Mouse (Mus musculus) liver, adult 2 months (tissue): ENCODE measurements around the gene She. TPM values are rescaled to one million over a fixed set of nuclear protein-coding genes. Genes with fewer than 3 reads are reported as not detected.

Source experiments
- DNase-seq: peaks from one replicate; pipeline ENCODE4 v3.0.0-alpha.2; 2011; ENCODE audit warnings: low read depth, low spot score; ENCODE audit errors: extremely low read depth
- H3K27ac ChIP-seq: fragments of 200-500 bp; replicated peaks from 2 replicates; pipeline ENCODE4 v1.5.1; 2012; ENCODE audit warnings: low read depth, mild to moderate bottlenecking, control low read depth, inconsistent platforms, low read length; ENCODE audit not compliant: insufficient read depth
- H3K27me3 ChIP-seq: fragments of 200-500 bp; 2 replicates; pipeline ENCODE4 v1.6.1; 2012; ENCODE audit warnings: mild to moderate bottlenecking, moderate library complexity, low read length, inconsistent platforms; ENCODE audit not compliant: control insufficient read depth, insufficient read depth
- H3K36me3 ChIP-seq: fragments of 200-500 bp; 2 replicates; pipeline ENCODE4 v1.6.1; 2012; ENCODE audit warnings: low read length, inconsistent platforms; ENCODE audit not compliant: control insufficient read depth, insufficient read depth
- H3K4me1 ChIP-seq: fragments of 200-500 bp; 2 replicates; pipeline ENCODE4 v1.6.1; 2011; ENCODE audit warnings: low read length; ENCODE audit not compliant: control insufficient read depth, insufficient read depth
- H3K4me3 ChIP-seq: fragments of 200-500 bp; 2 replicates; pipeline ENCODE4 v1.5.1; 2011; ENCODE audit warnings: low read depth, mild to moderate bottlenecking, control low read depth, low read length, moderate library complexity; ENCODE audit not compliant: insufficient read depth
- H3K79me2 ChIP-seq: fragments of 200-500 bp; 2 replicates; pipeline ENCODE4 v1.6.1; 2012; ENCODE audit warnings: inconsistent platforms, mild to moderate bottlenecking, low read length, moderate library complexity; ENCODE audit not compliant: control insufficient read depth, insufficient read depth
- H3K9ac ChIP-seq: fragments of 200-500 bp; 2 replicates; pipeline ENCODE4 v1.6.1; 2012; ENCODE audit warnings: low read depth, mild to moderate bottlenecking, control low read depth, inconsistent platforms, low read length
- CTCF ChIP-seq: fragments of 200-500 bp; IDR thresholded peaks from 2 replicates; pipeline ENCODE4 v1.5.1; 2011; ENCODE audit warnings: low read depth, low read length, control low read depth
- POLR2A ChIP-seq: fragments of 200-500 bp; IDR thresholded peaks from 2 replicates; pipeline ENCODE4 v1.6.1; 2011; ENCODE audit warnings: low read length, control low read depth; ENCODE audit not compliant: insufficient read depth; ENCODE audit errors: extremely low read depth
- WGBS: fragments of 180-500 bp; shearing (Covaris S2); methylation state at CpG from one replicate; pipeline ENCODE4 v1.1.7; 2018; 5-methylcytosine and 5-hydroxymethylcytosine counted together
- polyA plus RNA-seq: library from polyadenylated mRNA; depleted of rRNA; stranded (reverse); fragments of >200 nt; gene quantifications from 2 replicates; pipeline ENCODE4 v1.2.3, GENCODE M21; 2012
- total RNA-seq: library from RNA; depleted of rRNA; stranded (reverse); fragments of >200 nt; gene quantifications from 2 replicates; pipeline ENCODE4 v1.2.3, GENCODE M21; 2014

The She gene
- total and polyA plus RNA-seq, 2 experiments: 0.78 to 2.5 TPM

DNA sequence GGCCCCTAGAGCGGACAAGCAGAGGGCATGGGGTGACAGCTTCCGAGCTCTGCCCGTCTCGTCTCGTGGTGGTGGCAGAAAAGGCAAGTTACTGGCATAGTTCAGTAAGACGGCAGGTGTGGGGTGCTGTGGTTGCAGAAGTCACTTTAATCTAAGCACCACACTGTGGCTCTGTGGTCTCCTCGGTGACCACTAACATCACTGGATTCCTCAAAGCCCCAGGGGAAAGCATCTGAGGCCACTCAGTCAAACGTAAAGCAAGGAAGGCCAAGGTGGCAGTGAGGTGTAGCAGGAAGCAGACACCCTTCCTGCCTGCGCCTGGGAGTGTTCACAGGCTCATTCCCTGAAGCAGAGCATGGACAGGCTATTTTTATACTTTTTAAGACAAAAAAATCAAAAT is 38.4 kb downstream of the She start:
- Histone ChIP-seq H3K27me3 (no peaks in the 10 kb centered on the region), H3K4me1 (peaks cover 2% of the 10 kb centered on the region; the same call in 1 of the 2 replicates), H3K36me3 (peaks cover 14% of the 10 kb centered on the region), H3K9ac (no peak overlapping the region), H3K79me2 (no peaks in the 10 kb centered on the region), H3K27ac (no peak overlapping the region), H3K4me3 (no peak overlapping the region)
- DNase-seq: no peak
- TF ChIP-seq POLR2A: no peak
- TF ChIP-seq CTCF: no peak
- 87% methylated on average over 9 of the region's 9 CpGs for WGBS

DNA sequence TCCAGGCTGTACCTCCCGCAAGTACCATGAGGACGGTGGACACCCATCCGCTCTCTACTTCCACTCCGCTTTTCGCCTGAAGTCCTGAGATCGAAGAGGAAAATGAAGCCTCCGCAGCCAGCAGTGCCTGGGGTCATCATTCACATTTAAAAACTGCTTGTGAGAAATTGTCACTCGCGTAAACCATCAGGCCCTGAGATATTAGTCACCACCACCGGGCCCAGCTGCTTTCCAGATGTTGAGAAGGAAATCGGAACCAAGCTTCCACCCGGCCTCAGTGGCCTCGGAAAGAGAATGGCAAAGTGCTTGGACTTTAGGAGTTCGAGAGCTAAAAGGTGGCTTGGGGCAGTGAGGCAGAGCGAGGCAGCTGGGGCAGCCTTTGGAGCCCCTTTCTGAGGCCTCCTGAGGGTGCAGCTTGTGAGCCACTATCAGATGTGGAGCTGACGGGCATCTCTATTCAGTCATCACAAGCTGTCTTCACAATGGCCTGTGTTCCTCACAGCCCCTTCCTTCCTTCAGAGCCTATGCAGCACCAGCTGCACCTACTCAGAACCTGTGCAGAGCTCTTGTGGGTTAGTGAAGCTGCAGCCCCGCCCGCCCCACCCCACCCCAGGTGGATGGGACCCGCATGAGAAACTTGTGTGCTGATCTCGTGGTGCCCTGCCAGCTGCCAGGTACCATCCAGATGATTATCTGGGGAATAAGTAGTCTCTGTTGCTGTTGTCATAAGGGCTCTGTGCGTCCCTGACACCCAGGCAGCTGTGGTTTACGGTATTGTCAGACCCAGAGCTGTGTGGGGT is 39.5 kb downstream of the She start:
- H3K79me2 ChIP-seq: no peaks in the 10 kb centered on the region
- 94% methylated on average over 22 of the region's 22 CpGs for WGBS
- H3K9ac ChIP-seq: no peak overlapping the region
- DNase-seq: no peak
- H3K27me3 ChIP-seq: no peaks in the 10 kb centered on the region
- H3K36me3 ChIP-seq: peaks cover 16% of the 10 kb centered on the region
- no peak for TF ChIP-seq POLR2A
- no peak for TF ChIP-seq CTCF
- peaks cover 2% of the 10 kb centered on the region; the same call in 1 of the 2 replicates for H3K4me1 ChIP-seq
- H3K27ac ChIP-seq: no peak overlapping the region
- no peak overlapping the region for H3K4me3 ChIP-seq

DNA sequence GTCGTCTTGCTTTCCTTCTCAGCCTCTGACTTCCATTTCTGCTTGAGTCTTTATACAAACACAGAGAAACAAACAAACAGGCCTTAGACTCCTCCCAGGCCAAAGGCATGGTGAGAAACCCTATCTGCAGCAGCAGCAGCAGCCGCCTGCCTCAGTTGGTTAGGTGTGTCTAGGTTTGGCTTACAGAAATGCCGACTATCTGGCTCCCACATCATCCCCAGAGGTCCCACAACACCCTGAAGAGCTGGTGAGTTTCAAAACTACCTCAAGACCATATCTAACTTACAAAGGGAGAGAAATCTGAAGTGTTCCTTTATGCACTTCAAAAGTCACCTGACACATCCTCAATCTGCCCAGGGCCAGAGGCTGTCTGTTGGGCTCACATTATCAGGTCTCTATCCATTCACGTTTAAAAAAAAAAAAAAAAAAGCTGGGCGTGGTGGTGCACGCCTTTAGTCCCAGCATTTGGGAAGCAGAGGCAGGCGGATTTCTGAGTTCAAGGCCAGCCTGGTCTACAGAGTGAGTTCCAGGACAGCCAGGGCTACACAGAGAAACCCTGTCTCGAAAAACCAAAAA is 40.3 kb downstream of the She start:
- DNase-seq: no peak
- TF ChIP-seq CTCF: no peak
- no peak for TF ChIP-seq POLR2A
- Histone ChIP-seq H3K27me3 (no peaks in the 10 kb centered on the region), H3K36me3 (peaks cover 16% of the 10 kb centered on the region), H3K9ac (no peak overlapping the region), H3K4me1 (peaks cover 2% of the 10 kb centered on the region; the same call in 1 of the 2 replicates), H3K4me3 (no peak overlapping the region), H3K27ac (no peak overlapping the region), H3K79me2 (no peaks in the 10 kb centered on the region)
- WGBS: 81% methylated on average over 8 of the region's 8 CpGs

- no peak overlapping the region for H3K4me3 ChIP-seq
- no peak overlapping the region for H3K9ac ChIP-seq
- H3K27me3 ChIP-seq: no peaks in the 10 kb centered on the region
- peaks cover 17% of the 10 kb centered on the region for H3K36me3 ChIP-seq
- no peak overlapping the region for H3K27ac ChIP-seq
- H3K79me2 ChIP-seq: no peaks in the 10 kb centered on the region
- no peak for DNase-seq
- WGBS: 21% methylated on average over 7 of the region's 7 CpGs
- H3K4me1 ChIP-seq: peaks cover 2% of the 10 kb centered on the region; the same call in 1 of the 2 replicates
- TF ChIP-seq POLR2A (no peak), CTCF (no peak)
Measured at GRCm38 (mm10) chr3:89872209-89872608, 41.0 kb downstream of the She start.

- Histone ChIP-seq H3K9ac (no peak overlapping the region), H3K36me3 (peaks cover 19% of the 10 kb centered on the region), H3K27me3 (no peaks in the 10 kb centered on the region), H3K4me3 (no peak overlapping the region), H3K79me2 (no peaks in the 10 kb centered on the region), H3K4me1 (peaks cover 2% of the 10 kb centered on the region; the same call in 1 of the 2 replicates), H3K27ac (no peak overlapping the region)
- TF ChIP-seq CTCF: no peak
- TF ChIP-seq POLR2A: no peak
- 12% methylated on average over 6 of the region's 6 CpGs for WGBS
- peak; percentile 70 for DNase-seq
Measured at GRCm38 (mm10) chr3:89872684-89873083, 41.5 kb downstream of the She start.

DNA sequence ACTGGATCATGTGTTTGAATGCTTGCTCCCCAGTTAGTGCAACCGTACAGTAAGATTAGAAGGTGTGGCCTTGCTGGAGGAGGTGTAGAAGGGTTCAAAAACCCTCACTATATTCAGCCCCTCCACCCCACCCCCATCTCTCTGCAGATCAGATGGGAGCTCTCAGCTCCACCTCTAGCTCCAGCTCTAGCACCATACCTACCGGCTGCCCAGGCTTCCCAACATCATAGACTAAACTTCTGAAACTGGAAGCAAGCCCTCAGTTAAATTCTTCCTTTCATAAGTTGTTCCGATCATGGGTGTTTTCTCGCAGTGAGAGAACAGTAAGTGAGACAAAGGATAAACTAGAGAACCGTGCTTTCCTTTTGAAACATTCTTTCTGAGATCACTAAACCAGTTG is 42.9 kb downstream of the She start:
- no peaks in the 10 kb centered on the region for H3K79me2 ChIP-seq
- no peak overlapping the region for H3K27ac ChIP-seq
- TF ChIP-seq CTCF: no peak
- no peak for TF ChIP-seq POLR2A
- no peak overlapping the region for H3K9ac ChIP-seq
- H3K27me3 ChIP-seq: no peaks in the 10 kb centered on the region
- no peak overlapping the region for H3K4me3 ChIP-seq
- WGBS: 96% methylated on average over 5 of the region's 5 CpGs
- H3K36me3 ChIP-seq: peaks cover 29% of the 10 kb centered on the region
- DNase-seq: no peak
- peaks cover 2% of the 10 kb centered on the region; the same call in 1 of the 2 replicates for H3K4me1 ChIP-seq
